7 mouse cellular contexts compared by ENCODE assay signal in genomic region chr5:140611611-140612185, GRCm38 (mm10). TPM values are rescaled to one million over a fixed set of nuclear protein-coding genes. Genes with fewer than 3 reads are reported as not detected.
A peak's percentile ranks its signal among the peaks of the same experiment; 100 is the strongest.
DNase-seq lines count a peak whose midpoint lies in the region; ATAC-seq and TF ChIP-seq lines count a peak whose summit lies in the region.

No protein-coding gene starts in this region.

- H3K4me1 ChIP-seq in E14TG2a.4 (replicated peaks; ENCODE audit: low read depth, low read length), result peaks cover 80% of the 10 kb centered on the region
- peaks cover 30% of the 10 kb centered on the region for H3K4me1 ChIP-seq in forebrain, embryonic 14.5 days (ENCODE audit: control insufficient read depth, insufficient read depth, low read length)
- H3K4me1 ChIP-seq in liver, embryonic 14.5 days (replicated peaks; ENCODE audit: control insufficient read depth in 2 of 2, insufficient read depth in 2 of 2, low read length in 1 of 2), result peaks cover 41 to 44% of the 10 kb centered on the region in 2 experiments
- peaks cover 33% of the 10 kb centered on the region for H3K4me1 ChIP-seq in stomach, embryonic 14.5 days (ENCODE audit: control insufficient read depth, insufficient read depth, low read length)

- peaks cover 15% of the 10 kb centered on the region for H3K36me3 ChIP-seq in E14TG2a.4 (ENCODE audit: insufficient read depth, low read length)
- H3K36me3 ChIP-seq in forebrain, embryonic 14.5 days (ENCODE audit: control insufficient read depth, insufficient read depth, low read length), result peaks cover 26% of the 10 kb centered on the region
- peaks cover 23% of the 10 kb centered on the region for H3K36me3 ChIP-seq in liver, embryonic 14.5 days (replicated peaks; ENCODE audit: control insufficient read depth, insufficient read depth, low read depth)
- H3K36me3 ChIP-seq in stomach, embryonic 14.5 days (ENCODE audit: control insufficient read depth, insufficient read depth, low read length), result peaks cover 23% of the 10 kb centered on the region

- peak overlapping the region; percentile 71 for H3K4me3 ChIP-seq in E14TG2a.4 (replicated peaks; ENCODE audit: low read length)
- H3K4me3 ChIP-seq in forebrain, embryonic 14.5 days (ENCODE audit: low read depth, low read length), result peak overlapping the region; percentile 64
- no peak overlapping the region for H3K4me3 ChIP-seq in liver, embryonic 14.5 days (ENCODE audit: insufficient read depth in 1 of 2, low read depth in 2 of 2, low read length in 2 of 2)
- H3K4me3 ChIP-seq in stomach, embryonic 14.5 days (ENCODE audit: low read depth, low read length), result peak overlapping the region; percentile 64

- TF ChIP-seq CTCF in E14TG2a.4 (conservative IDR thresholded peaks at IDR 0.05; ENCODE audit: low read length), result no peak
- no peak for TF ChIP-seq CTCF in liver, embryonic 14.5 days (IDR thresholded peaks at IDR 0.05; ENCODE audit: low read depth)

- peaks cover 69% of the 10 kb centered on the region for H3K27me3 ChIP-seq in E14TG2a.4 (ENCODE audit: insufficient read depth, low read length)
- H3K27me3 ChIP-seq in forebrain, embryonic 14.5 days (replicated peaks; ENCODE audit: control insufficient read depth, insufficient read depth, low read length), result 0 out of 2 replicates have a peak, but pooled peaks cover 3% of the 10 kb centered on the region
- H3K27me3 ChIP-seq in liver, embryonic 14.5 days (ENCODE audit: control insufficient read depth, insufficient read depth, low read length), result peaks cover 8% of the 10 kb centered on the region
- peaks cover 3% of the 10 kb centered on the region; the same call in 1 of the 2 replicates for H3K27me3 ChIP-seq in stomach, embryonic 14.5 days (ENCODE audit: control insufficient read depth, insufficient read depth, low read length)

- DNase-seq in 3134 (ENCODE audit: extremely low read depth, insufficient read length, low spot score), result peak; percentile 64
- peak; percentile 83 for DNase-seq in forebrain, embryonic 14.5 days (ENCODE audit: low spot score)
- DNase-seq in liver, embryonic 14.5 days (ENCODE audit: low read depth in 3 of 3, low spot score in 3 of 3), result no peak
- DNase-seq in adrenal gland, adult 2 months, result no peak

- 3% methylated on average over 15 of the region's 15 CpGs for WGBS in forebrain, embryonic 14.5 days
- WGBS in liver, embryonic 14.5 days (ENCODE audit: insufficient replicate concordance), result 61% methylated on average over 15 of the region's 15 CpGs
- 22% methylated on average over 15 of the region's 15 CpGs for WGBS in stomach, embryonic 14.5 days

- peak overlapping the region; percentile 87 for H3K4me2 ChIP-seq in forebrain, embryonic 14.5 days (ENCODE audit: low read length)
- peak overlapping the region; percentile 83 for H3K4me2 ChIP-seq in liver, embryonic 14.5 days (ENCODE audit: low read depth)
- H3K4me2 ChIP-seq in stomach, embryonic 14.5 days (replicated peaks; ENCODE audit: low read depth, low read length), result peak overlapping the region; percentile 72

- H3K9ac ChIP-seq in forebrain, embryonic 14.5 days (ENCODE audit: low read length), result peak overlapping the region; percentile 84
- H3K9ac ChIP-seq in liver, embryonic 14.5 days (replicated peaks), result no peak overlapping the region
- H3K9ac ChIP-seq in stomach, embryonic 14.5 days (replicated peaks; ENCODE audit: low read depth, low read length), result peak overlapping the region; percentile 18; the same call in 1 of the 2 replicates

- no peak for TF ChIP-seq EP300 in liver, embryonic 14.5 days (IDR thresholded peaks at IDR 0.05; ENCODE audit: low read depth)

- ATAC-seq in forebrain, embryonic 14.5 days, result peak; percentile 47
- no peak for ATAC-seq in liver, embryonic 14.5 days (ENCODE audit: insufficient read depth)
- ATAC-seq in stomach, embryonic 14.5 days (ENCODE audit: insufficient number of reproducible peaks, insufficient read depth, low FRiP score, low read depth), result no peak; the same call in 1 of the 2 replicates
- ATAC-seq in cerebellum, adult (ENCODE audit: insufficient number of reproducible peaks, low FRiP score, low TSS enrichment), result no peak

- H3K9me3 ChIP-seq in E14TG2a.4 (ENCODE audit: low read length), result no peaks in the 10 kb centered on the region
- no peaks in the 10 kb centered on the region for H3K9me3 ChIP-seq in forebrain, embryonic 14.5 days (replicated peaks; ENCODE audit: control insufficient read depth, low read length)
- H3K9me3 ChIP-seq in liver, embryonic 14.5 days (ENCODE audit: control insufficient read depth, low read length), result no peaks in the 10 kb centered on the region
- no peaks in the 10 kb centered on the region for H3K9me3 ChIP-seq in stomach, embryonic 14.5 days (ENCODE audit: control insufficient read depth, low read depth, low read length)

- H3K27ac ChIP-seq in forebrain, embryonic 14.5 days (ENCODE audit: low read depth, low read length), result peak overlapping the region; percentile 97
- H3K27ac ChIP-seq in liver, embryonic 14.5 days, result no peak overlapping the region
- peak overlapping the region; percentile 96 for H3K27ac ChIP-seq in stomach, embryonic 14.5 days (ENCODE audit: low read length)

RNA-seq across cellular contexts. Expression of gene Lfng, which starts 4.6 kb away (rescaled TPM):
- polyA plus RNA-seq in forebrain, embryonic 14.5 days (2014; fragmentation: Nextera tagmentation; extraction: Ambion mirVana), result 30.9 TPM in 2 replicates
- 12.1 and 15.8 TPM in 2 replicates for polyA plus RNA-seq in liver, embryonic 14.5 days (2012; rRNA removed)
- 9.9 and 11.4 TPM in 2 replicates for polyA plus RNA-seq in liver, embryonic 14.5 days (2014; fragmentation: Nextera tagmentation; extraction: Ambion mirVana)
- 22.4 and 25.8 TPM in 2 replicates for polyA plus RNA-seq in stomach, embryonic 14.5 days (2014; fragmentation: Nextera tagmentation; extraction: Ambion mirVana)
- 10 to 100 TPM in 1 of 2 experiments, 1 to 10 TPM in 1; 9.5 to 14.5 TPM for total RNA-seq in adrenal gland, adult 2 months (2021)
- polyA plus RNA-seq in adrenal gland, adult 2 months (2012; rRNA removed), result 59.0 and 60.2 TPM in 2 replicates

RNA-seq across cellular contexts. Expression of gene Ttyh3, which starts 37.1 kb away (rescaled TPM):
- 65.8 and 72.3 TPM in 2 replicates for polyA plus RNA-seq in forebrain, embryonic 14.5 days (2014; fragmentation: Nextera tagmentation; extraction: Ambion mirVana)
- 8.3 and 10.1 TPM in 2 replicates for polyA plus RNA-seq in liver, embryonic 14.5 days (2012; rRNA removed)
- polyA plus RNA-seq in liver, embryonic 14.5 days (2014; fragmentation: Nextera tagmentation; extraction: Ambion mirVana), result 5.4 and 7.2 TPM in 2 replicates
- polyA plus RNA-seq in stomach, embryonic 14.5 days (2014; fragmentation: Nextera tagmentation; extraction: Ambion mirVana), result 41.9 and 43.1 TPM in 2 replicates
- total RNA-seq in adrenal gland, adult 2 months (2021), result 10 to 100 TPM; 48.6 to 95.9 TPM
- 185 and 217 TPM in 2 replicates for polyA plus RNA-seq in adrenal gland, adult 2 months (2012; rRNA removed)

RNA-seq across cellular contexts. Expression of gene Grifin, which starts 46.8 kb away (rescaled TPM):
- polyA plus RNA-seq in forebrain, embryonic 14.5 days (2014; fragmentation: Nextera tagmentation; extraction: Ambion mirVana), result 0.38 TPM in 1 of 2 replicates, not detected in the other
- polyA plus RNA-seq in liver, embryonic 14.5 days (2012; rRNA removed), result 2.5 and 2.7 TPM in 2 replicates
- 2.3 and 4.0 TPM in 2 replicates for polyA plus RNA-seq in liver, embryonic 14.5 days (2014; fragmentation: Nextera tagmentation; extraction: Ambion mirVana)
- 0.74 TPM in 1 of 2 replicates, not detected in the other for polyA plus RNA-seq in stomach, embryonic 14.5 days (2014; fragmentation: Nextera tagmentation; extraction: Ambion mirVana)
- not detected for total RNA-seq in adrenal gland, adult 2 months (2021)
- polyA plus RNA-seq in adrenal gland, adult 2 months (2012; rRNA removed), result not detected in 2 replicates

Comparison
In these comparisons a context has a peak if more than half of its experiments do, and no peak if none do; other contexts are left out.
1. DNase-seq: peak in 3134 (single experiment) and forebrain, embryonic 14.5 days (single experiment); none in liver, embryonic 14.5 days (0 of 3) and adrenal gland, adult 2 months (single experiment).
2. H3K4me3 ChIP-seq: peak in E14TG2a.4 (single experiment), forebrain, embryonic 14.5 days (single experiment) and stomach, embryonic 14.5 days (single experiment); none in liver, embryonic 14.5 days (0 of 2).
3. Peak in every context shown above with its lines, with median percentiles within 50 percentile points of each other: H3K4me2 ChIP-seq.